Mouse (Mus musculus) cerebellum, adult 9-10 months (tissue): Measurements from ENCODE around the gene Olfr1221.
"Not testable (repeated sequence)": the region's sequence is repeated elsewhere in the genome, so short reads cannot be mapped to it uniquely, and the experiment has no call there.

ENCODE experiments used
- DNase-seq: peaks from one replicate; pipeline ENCODE4 v3.0.0; 2022

The Olfr1221 gene

DNA sequence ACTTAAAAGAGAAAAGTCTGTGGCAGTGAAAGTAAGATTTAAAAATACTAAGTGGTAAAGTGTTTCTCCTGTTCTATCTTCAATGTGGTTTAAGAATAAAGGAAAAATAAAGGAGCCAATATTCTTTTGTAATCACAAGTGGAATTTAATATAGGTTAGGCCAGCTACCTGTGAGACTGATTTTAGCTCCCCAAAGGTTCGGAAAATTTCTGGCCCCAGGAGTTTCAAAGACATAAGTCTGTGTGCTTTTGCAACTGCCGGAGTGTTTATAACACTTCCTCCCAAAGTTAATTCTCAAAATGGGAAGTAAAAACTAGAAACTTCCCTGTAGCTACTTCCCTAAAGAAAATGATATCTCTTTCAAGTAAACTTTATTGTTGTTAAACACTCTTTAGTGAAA lies at the start of gene Olfr1221:
Gene Olfr1221 (minus strand): TSS at position 101 of the 400 bp plus-strand sequence.
- no peak for DNase-seq

GRCm38 (mm10) chr2:89164711-89165110 lies 47.6 kb upstream of the Olfr1221 start:
- not testable (repeated sequence) for DNase-seq

DNA sequence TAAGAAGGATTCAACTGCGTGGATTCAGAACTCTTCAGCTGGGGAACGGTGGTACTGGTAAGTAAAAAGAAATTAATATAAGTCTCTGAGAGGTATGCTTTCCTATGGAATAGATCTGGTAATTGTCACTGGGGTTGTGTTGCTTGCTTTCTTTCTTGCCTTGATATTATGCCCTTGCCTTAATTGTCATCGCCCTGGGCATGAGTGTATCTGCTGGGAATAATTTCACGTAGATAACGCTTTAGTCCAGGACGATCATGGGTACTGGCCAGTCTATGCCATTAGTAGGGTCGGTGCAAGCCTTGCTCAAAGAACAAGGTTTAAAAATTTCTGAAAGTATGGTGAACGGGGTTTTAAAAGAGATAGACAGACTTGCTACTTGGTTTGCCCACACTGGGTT lies 46.9 kb upstream of the Olfr1221 start, which contains the start of gene Olfr1224-ps1:
Gene Olfr1224-ps1 (minus strand): TSS at position 101 of the 400 bp plus-strand sequence.
- DNase-seq: not testable (repeated sequence)

GRCm38 (mm10) chr2:89151460-89151859 lies 34.4 kb upstream of the Olfr1221 start, which contains the start of gene Olfr1223:
Olfr1223 (minus strand) TSS chr2:89151560.
- DNase-seq: no peak

GRCm38 (mm10) chr2:89132954-89133353 lies 15.9 kb upstream of the Olfr1221 start, which contains the start of gene Olfr1222:
Olfr1222 (minus strand) TSS chr2:89133054.
- no peak for DNase-seq

DNA sequence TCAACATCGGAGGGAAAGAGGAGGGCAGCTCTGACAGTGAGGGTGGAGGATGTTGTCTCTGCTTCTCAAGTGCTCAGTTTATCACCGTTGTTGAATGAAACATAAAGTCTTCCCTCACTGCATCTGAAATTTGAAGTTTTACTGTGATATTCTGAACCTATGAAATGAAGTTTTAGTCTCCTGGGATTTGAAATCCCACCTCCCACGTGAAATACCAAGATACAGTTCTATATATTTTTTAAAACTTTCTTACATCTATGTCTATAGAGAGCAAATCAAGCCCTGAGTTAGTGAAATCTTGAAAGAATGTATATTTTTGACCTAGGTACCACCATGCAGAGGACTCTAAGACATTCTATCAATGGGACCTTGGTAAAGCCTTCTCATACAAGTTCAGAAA lies 10.3 kb downstream of the Olfr1221 start, which contains the start of gene Olfr1220:
Gene Olfr1220 (minus strand): TSS at position 101 of the 400 bp plus-strand sequence.
- DNase-seq: no peak

DNA sequence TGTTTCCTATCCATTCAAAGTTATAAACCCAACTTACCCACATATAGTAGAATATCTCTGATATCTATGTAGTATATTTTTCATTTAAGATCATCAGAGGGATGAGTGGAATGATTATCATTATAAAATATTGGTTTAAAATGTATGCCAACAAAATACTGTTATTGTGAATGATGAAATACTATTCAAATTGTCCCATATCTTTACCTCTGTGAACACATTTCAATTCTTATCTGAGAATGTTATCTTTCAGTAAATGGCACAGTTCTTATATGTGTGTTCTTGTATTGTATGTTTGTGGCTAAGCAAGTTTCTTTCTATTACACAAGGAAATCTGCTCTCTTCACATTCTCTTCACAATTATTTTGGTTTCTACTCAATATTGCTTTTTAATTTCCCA lies 11.4 kb downstream of the Olfr1221 start:
- DNase-seq: no peak

GRCm38 (mm10) chr2:89093848-89094247 lies 23.2 kb downstream of the Olfr1221 start:
- DNase-seq: no peak

GRCm38 (mm10) chr2:89083413-89083812 lies 33.7 kb downstream of the Olfr1221 start, which contains the start of gene Olfr1219:
Olfr1219 (minus strand) TSS chr2:89083513.
- DNase-seq: no peak

- DNase-seq: no peak
Measured at GRCm38 (mm10) chr2:89081487-89081886, 35.6 kb downstream of the Olfr1221 start.

DNA sequence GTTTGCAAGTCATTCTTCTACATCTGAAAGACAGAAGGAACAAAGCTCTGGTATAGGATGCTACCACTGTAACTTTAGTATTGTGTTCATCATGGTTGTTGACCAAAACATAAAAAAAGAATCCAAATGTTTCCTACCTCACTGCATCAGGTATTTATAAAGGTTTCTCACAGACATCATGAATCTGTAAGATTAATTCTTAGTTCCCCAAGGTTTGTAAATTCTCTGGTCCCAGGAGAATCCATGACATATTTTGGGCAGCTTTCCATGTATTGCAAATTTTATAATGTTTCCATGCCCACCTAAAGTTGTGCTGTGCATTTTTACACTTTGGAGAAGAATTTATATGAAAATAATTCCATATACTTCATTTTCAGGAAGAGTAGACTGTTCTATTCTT lies 56.0 kb downstream of the Olfr1221 start, which contains the start of gene Olfr1218:
Gene Olfr1218 (minus strand): TSS at position 101 of the 400 bp plus-strand sequence.
- DNase-seq: no peak
